Mouse (Mus musculus): ENCODE results near the gene Cbx2.
A peak's percentile ranks its signal among the peaks of the same experiment; 100 is the strongest.

Gene Cbx2

DNA sequence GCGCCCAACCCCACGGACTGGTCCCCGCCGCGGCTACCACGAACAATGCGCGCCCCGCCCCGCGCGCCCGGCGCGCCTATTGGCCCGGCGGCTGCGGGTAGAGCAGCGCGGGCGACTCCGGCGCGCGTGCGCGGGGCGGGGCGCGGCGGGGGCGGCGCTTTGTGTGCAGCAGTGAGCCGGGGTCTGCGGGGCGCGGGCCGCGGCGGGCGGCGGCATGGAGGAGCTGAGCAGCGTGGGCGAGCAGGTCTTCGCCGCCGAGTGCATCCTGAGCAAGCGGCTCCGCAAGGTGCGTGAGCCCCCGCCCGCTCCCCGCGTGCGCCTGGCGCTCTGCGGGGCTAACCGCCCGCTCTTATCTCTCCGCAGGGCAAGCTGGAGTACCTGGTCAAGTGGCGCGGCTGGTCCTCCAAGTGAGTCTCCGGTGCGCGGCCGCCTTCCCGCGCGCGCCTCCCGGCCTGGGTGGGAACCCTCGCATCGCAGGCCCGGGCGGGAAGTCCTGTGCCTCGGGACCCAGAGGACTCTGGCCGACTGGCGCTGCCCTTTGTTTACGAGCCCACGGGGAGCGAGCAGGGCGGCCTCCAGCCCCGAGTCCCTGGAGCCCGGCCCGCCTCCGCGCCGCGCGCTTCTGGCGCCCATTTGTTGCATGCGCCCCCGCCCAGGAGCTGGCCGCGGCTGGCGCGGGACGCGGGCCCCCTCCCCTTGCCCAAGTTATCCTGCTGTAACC lies at the start of gene Cbx2:
Gene Cbx2 (plus strand): TSS at position 68 of the 721 bp plus-strand sequence.
- peak; percentile 91 for DNase-seq (ENCODE audit: low read depth, low spot score)

DNA sequence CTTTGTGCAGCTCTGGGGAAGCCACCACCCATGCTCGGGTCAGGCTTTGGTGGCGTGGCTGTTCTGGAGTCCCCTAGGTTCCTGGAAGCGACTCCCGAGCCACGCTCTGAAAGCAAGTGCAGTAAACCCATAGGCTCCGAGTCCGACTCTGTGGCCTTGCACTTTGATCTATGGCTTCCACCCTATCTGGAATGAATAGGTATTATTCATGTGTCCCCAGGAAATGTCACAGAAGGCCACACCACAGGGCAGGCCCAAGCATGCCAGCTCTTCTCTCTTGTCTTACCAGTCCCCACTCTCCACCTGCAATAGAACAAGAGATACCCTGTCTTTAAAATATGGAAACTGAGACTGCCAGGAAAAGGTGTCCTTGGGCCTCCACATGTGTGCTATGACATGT lies 48.4 kb upstream of the Cbx2 start:
- DNase-seq (ENCODE audit: low read depth, low spot score) = no peak

DNA sequence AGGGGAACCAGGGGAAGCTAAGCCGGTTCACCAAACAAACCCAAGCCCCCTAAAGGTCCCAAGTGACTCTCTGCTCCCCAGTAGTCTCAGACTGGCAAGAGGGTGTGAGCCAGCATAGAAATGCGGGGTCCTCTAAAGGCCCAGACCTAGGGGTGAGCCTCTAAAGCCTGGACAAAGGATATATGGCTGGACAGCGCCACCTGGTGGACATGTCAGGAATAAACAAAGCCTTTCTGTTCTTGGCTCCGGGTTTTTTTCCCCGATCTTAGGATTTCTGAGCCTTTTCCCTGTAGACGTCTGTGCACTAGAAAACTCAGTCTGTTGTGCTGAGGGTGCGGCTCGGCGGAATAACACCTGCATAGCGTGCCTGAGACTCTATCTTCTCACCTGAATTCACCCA lies 47.3 kb upstream of the Cbx2 start:
- DNase-seq (ENCODE audit: low read depth, low spot score) = peak; percentile 63

DNA sequence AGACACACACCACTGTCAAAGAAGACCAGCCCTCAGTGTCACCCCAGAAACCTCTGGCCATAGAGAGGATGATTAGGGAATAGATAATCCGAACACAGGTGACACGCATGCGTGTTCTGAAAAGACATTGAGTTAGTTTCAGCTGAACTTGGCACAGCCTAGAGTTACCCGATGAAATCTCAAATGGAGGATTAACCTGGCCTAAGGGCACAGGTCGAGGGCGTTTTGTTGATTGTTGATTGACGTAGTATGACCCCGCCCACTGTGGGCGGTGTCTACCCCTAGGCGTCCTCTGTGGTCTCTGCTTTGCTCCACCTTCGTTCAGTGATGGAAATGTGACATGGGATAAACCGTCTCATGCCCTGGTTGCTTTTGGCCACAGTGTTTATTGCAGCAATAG lies 46.8 kb upstream of the Cbx2 start:
- DNase-seq (ENCODE audit: low read depth, low spot score) = peak; percentile 87

DNA sequence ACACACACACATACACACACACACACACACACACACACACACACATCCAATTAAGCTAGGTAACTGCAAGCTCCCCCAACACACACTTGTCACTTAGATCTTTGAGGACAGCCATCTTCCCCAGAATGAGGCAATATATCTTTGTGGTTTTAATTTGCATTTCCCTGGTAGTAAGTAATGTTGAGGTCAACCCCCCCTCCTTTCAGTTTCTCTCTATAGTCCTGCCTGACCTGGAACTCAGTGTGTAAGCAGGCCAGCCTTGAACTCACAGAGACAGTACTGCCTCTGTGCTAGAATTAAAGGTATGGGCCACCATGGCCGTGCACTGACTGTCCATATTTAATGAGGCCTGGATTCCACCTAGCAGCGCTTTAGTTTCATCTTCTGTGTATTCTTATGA lies 42.4 kb upstream of the Cbx2 start:
- peak; percentile 71 for DNase-seq (ENCODE audit: low read depth, low spot score)

DNA sequence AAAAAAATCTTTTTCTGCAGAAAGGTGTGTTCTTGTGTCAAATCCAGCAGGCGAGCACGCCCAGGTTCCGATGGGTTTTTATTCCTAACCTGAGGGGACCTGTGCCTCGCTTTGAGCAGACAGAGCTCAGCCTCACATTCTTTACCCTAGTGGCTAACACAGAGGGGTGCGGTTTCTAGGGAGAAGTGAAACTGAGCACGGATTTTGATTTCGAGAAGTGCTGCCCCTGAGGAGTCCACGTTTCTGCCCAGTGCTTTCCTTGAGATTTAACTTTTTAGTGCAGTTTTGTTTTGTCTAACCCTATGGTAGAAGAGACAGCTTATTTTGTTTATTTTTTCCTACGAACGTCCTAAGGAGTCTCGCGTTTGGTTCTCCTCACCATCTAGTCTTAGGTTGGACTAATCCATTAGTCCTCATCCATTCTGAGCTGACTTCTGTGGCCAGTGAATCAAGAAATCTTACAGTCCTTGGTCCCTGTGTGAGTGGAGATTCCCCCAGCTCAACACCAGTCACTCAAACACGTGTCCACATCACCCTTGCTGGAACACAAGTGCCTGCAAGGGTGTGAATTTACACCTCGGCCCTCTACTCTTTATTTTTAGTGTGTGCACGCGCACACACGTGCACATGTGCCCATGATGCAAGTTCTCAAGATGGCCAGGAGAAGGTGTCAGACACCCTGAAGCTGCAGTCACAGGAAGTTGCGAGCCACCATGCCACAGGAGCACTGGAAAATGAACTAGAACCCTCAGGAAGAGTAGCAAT lies 41.6 kb upstream of the Cbx2 start:
- DNase-seq (ENCODE audit: low read depth, low spot score) = peak; percentile 32

DNA sequence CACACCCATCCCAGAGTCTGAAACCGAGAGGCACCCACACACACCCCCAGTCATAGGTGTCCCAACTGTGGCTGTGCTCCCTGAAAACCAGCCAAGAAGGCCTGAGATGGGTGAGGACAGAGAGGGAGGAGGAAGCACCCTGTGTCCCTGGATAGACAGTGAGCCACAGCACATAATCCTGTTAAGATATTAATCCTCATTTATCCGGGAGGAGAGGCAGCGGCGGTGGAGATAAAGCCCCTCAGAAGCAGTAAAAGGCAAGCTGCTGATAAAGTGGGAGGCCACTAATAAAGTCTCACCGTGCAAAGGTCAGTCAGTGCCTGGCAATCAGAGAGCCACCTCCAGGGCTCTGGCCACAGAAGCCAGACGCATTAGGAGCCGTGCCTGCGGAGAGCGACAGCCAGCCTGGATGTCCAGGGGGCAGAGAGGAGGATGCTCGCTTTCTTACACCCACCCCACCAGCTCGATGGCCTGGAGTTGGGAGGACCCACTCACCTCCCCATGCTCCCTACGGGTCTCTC lies 40.1 kb upstream of the Cbx2 start:
- DNase-seq (ENCODE audit: low read depth, low spot score) = no peak

DNA sequence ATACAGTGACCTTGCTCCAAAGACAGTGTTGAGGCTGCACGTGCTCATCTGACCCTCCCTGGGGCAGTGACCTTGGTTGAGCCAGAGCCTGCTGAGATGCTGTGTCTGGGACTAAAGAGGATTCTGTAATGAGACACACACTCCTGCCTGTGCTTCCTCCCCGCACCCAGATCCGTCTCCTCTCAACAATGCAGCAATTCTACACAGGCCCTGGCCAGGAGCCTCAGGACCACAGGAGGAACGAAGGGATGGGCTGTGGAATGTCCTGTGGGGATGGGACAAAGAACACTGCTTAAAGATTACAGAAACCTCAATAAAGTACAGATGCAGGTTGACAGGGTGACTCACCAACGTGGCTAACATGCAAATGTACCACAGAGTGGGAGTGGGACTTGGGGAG lies 37.2 kb upstream of the Cbx2 start:
- no peak for DNase-seq (ENCODE audit: low read depth, low spot score)

DNA sequence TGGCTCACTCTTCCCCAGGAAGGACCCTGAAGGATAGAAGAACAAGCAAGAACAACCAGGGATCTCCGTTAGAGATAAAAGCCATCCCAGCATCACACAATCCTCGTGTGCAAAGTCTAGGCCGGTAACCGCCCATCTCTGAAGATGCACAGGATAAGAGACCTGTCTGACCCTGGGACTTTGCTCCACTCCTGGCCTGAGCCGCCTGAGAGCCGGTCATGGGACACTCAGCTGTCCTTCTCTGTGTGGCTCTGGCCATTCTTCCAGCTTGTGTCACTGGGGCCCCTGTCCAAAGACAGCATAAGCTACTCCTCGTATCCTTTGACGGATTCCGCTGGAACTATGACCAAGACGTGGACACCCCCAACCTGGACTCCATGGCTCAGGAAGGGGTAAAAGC lies 34.8 kb upstream of the Cbx2 start, which contains the start of gene Enpp7:
Gene Enpp7 (plus strand): TSS at position 190 of the 400 bp plus-strand sequence.
- no peak for DNase-seq (ENCODE audit: low read depth, low spot score)

DNA sequence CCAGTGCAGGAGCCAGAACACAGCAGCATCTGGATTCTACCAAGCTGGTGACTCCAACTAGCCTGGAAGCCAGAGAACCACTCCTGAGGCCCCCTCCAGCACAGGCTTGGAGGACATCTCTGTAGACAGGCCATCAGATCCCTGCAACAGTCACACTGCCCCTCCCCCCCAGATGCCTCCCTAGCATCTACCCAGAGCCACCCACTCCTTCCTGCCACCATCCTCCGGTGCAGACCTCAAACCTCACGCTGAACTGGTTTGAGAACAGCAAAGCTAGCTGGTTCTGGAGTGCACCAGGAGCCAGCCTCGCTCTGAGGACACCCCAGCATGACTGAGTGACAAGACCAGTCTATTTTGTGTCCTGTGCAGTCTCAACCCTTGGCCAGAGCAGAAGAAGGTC lies 30.0 kb upstream of the Cbx2 start:
- peak; percentile 85 for DNase-seq (ENCODE audit: low read depth, low spot score)

DNA sequence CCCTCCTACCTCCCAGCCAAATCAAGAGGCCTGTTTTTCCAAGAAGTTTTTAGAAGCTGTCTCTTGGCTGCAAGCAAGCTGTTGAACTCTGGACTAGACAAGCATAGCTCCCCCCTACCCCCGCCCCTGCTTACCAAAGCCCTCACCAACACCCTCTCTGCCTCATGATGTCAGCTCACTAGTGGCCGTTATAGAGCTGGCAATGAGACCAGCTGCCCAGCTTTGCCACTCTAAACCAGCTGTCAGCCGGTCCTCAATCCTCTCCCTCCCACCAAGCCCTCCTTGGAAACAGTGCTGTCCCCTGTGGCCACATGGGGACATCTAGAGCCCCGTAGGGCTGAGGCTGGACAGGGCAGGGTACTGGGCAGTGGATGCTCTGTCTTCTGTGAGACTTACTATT lies 27.3 kb upstream of the Cbx2 start:
- DNase-seq (ENCODE audit: low read depth, low spot score) = no peak

DNA sequence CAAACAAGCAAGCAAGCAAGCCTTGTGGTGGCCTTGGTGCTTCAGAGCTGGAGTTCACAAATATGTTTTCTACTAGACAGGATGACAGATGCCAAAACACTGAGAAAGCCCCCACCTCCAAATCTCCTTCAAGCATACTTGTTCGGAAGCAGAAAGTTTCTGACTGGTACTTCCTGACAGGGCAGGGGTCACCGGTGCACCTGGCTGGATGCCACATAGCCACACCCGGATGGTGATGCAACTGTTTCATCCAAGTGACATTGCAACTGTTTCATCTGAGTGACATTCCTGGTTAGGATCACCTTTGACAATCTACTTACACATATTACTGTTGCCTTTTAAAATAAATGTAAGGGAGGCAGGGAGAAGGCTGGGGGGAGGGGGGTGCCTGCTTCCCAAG lies 25.6 kb upstream of the Cbx2 start:
- no peak for DNase-seq (ENCODE audit: low read depth, low spot score)

DNA sequence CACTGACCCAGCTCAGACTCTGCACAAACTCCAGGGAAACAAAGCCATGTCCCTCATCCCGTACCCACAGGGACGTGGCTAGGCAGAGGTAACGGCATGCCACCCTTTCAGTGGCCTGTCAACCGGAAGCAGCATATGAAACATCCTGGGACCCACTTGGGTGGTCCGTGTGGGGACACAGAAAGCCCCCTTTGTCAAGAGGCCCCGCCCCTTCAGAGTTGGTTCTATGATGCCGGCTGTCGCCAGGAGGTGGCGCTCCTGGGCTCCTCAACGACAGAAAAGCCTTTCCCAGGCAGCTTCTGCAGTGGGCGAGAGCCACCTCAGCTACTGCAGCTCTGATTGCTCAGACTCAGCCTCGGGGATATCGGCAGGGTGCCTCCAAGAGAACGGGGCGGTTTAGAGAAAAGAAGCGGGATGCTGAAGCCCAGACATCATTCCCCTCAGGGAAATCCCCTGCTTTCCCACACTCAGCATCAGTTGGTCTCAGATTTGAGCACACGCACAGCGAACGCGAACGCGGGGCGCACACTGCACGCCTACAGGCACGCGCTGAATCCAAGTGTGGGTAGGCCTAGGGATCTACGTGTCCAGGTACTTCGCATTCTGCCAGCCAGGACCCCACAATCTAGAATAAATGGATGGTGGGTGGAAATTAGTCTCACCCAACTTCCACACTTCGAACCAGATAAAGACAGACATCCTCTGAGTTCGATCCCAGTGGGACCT lies 24.1 kb upstream of the Cbx2 start:
- peak; percentile 79 for DNase-seq (ENCODE audit: low read depth, low spot score)

DNA sequence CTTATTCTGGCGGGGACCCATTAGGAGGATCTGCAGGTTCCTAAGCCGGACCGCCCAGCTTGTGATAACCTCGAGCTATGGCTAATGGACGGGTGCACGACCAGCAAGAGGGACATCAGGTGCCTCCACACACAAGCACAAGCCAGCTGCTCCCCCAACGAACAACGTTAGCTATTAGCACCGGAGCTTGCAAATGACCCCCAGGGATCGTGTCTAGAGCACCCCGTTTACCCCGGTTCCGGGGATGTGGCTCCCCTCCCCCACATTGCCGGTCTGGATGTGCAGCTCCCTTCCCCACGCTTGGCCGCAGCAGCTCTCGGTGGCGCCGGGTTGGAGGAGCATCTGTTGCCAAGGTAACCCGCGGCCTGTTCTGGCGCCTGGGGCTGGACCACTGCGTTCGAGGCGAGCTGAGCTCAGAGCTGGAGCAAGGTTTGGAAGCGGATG lies 23.4 kb upstream of the Cbx2 start:
- peak; percentile 36 for DNase-seq (ENCODE audit: low read depth, low spot score)

DNA sequence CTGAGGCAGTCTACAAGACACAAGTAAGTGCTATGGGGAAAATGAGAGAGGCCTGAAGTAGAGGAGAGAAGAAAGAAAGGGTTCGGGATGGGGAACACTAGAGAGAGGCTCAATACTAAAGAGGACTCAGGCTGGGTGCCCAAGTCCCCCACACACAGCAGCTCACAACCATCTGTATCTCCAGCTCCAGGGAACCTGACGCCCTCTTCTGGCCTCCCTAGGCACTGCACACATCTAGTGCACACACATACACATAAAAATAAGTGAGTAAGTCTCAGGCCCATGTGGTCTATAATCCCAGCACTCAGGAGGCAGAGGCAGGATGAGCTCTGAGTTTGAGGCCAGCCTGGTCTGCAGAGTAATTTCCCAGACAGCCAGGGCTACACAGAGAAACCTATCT lies 21.9 kb upstream of the Cbx2 start:
- DNase-seq (ENCODE audit: low read depth, low spot score) = no peak

DNA sequence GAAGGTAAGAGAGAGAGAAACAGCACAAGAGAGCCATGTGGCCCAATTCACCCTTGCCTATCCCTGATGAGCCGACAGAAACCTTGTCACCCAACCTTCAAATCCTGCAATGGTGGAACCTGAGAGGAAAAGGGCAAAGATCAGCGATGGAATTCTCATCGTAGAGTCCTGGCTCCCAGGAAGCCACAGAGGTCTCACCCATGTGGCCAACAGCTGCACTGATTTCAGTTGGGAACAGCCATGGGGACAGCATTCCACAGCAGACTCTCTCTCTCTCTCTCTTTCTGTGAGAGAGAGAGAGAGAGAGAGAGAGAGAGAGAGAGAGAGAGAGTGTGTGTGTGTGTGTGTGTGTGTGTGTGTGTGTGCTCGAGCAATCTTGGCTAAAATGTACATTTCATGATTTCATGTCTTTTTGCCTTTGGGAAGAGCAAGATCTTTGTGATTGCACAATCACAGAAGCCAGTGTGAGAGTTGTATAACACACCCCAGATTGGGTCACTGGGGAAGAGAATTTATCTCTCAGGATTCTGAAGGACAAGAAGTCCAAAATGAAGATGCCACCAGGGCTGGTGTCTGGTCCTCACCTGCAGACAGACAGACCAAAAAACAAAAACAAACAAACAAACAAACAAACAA lies 21.2 kb upstream of the Cbx2 start:
- DNase-seq (ENCODE audit: low read depth, low spot score) = no peak

DNA sequence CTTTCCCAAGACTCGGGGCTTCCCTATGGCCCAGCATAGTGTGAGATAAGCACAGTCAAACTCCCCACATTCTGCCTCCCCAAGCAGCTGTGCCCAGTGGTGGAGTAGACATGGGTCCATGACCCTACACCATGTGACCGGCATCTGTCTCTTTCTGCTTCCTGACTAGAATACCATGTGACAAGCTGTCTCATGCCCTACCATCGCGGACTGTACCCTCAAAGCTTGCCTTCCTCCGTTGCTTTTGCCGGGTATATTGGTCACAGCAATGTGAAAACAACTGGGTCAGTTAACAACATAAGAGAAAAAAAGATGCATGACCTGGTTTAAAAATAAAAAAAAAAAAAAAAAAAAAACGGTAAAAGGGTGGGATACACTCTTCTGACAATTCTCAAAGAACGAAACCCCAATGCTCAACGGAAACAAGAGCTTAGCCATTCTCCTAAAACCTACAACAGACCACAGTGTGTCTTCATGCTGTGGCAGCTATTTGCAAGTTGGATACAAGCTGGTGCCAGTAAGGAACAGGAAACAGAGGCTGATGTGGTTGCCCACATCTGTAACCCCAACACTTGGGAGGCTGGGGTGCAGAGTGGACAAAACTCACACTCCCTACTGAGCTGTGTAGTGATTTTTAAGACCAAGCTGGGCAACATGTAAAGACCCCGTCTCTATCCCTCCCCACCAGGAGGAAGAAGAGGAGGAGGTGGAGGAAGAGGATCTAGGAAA lies 17.1 kb upstream of the Cbx2 start:
- DNase-seq (ENCODE audit: low read depth, low spot score) = peak; percentile 60

DNA sequence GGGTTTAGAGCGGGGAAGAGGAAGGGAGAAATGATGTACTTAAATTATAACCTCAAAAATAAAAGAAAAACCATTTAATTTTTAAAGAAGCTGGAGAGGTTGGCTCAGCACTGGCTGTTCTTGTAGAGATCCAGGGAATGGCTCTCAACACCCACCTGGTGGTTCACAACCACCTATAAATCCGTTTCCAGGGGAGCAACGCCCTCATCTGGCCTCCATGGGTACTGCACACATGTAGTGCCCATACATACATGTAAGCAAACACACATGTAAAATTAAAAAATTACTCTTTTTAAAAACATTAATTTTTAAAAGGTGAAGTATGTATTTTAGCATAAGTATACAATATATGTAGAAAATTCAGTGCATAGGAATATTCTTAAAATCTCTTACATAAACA lies 16.3 kb upstream of the Cbx2 start:
- DNase-seq (ENCODE audit: low read depth, low spot score) = no peak

DNA sequence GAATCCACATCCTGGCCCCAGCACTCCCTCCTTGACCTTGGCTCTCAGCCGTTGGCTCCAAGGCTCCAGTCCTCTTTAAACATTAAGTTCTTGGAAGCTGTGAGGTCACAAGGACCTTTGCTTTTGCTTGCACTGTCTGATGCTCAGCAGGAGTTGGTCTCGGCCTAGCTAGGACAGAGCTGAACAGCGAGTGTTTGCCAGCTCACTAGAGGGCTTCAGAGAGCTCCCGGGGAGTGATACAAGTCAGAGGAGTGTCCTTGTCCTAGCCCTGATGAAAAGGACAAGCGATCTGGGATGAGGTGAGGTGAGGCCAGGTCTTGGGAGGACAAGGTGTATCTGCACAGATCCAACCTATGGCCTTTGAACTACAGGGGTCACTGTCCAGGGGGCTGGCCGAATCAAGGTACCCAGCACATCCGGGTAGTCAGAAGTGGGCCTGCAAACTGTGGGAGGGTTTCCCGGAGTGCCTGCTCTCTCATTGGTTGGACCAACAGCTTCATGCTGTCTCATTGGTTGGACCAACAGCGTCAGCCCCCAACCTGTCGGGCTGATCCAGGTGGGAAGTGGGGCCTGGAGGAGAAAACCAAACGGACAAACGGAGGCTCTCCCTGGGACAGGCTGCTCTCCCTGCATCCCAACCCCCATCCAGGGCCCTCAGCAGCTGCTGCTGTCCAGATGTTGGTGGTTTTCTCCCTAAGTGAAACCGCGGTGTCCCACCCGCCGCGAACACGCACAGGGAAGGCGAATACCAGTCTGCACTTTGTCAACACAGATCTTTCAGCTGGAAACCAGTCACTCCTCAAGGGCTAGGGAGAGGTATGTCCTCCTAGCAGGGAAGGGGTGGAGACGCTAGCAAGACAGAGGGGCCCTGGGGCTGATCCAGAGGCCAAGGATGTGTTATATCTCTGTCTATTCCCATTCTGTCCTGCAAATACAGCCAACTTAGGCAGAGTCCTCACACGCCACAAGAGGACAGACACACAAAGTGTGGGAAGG lies 15.0 kb upstream of the Cbx2 start:
- DNase-seq (ENCODE audit: low read depth, low spot score) = no peak

DNA sequence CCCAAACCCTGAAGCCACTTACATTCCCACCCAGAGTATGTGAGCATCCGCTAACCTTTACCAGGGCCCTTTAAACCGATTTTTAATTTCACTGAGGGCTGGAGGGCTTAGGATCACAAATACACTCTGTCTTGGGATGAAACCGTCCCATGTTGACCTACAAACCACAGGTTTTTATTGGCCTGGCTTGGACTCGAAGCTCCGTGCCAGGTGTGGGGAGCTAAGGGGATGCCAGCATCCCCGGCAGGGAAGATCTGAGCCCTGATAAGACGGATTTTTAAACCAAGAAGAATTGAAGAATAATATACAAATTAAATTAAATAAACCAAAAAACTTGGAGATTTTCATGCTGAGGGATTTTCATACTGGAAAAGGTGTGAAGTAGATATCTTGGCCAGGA lies 8.3 kb upstream of the Cbx2 start:
- no peak for DNase-seq (ENCODE audit: low read depth, low spot score)

Data from CD4-positive helper T cell, adult 2 months (primary cell).